Mouse (Mus musculus) lung, postnatal 0 days (tissue): Measurements from ENCODE around the gene Tpd52l2.

ENCODE experiments used
- CTCF ChIP-seq: IDR thresholded peaks from 2 replicates; pipeline ENCODE4 v1.5.1; 2016; ENCODE audit warnings: antibody characterized with exemption, mild to moderate bottlenecking
- EP300 ChIP-seq: IDR thresholded peaks from 2 replicates; pipeline ENCODE4 v1.6.1; 2016; ENCODE audit warnings: antibody characterized with exemption, mild to moderate bottlenecking, control low read depth

DNA sequence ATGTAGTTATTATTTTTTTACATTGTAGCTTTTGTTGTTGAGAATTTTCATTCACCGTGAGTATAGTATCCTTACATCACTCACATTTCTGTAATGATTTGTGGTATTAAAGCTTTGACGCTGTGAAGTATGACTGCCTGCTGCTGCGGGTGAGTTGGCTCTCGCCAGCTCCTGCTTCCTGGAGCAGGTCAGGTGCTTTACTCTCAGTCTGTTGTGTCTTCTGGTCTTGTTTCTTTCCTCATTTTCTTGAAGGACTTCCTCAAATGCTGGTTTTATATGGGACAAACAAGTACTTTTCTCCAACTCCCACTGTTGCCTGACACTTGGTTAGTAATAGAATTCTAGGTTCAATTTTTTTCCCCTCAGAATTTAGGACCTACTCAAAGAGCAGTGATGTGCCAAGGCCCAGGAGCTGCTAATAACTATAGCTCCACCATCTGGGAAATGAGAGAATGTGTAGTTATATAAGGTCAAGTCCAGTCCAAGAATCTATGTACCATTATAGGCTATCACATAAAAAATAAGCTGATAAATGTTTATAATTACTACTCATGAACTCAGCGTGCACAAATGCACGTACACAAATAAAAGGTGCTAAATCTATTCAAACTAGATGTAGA lies 44.9 kb downstream of the Tpd52l2 start:
- TF ChIP-seq CTCF (no peak; the same call in 1 of the 2 replicates), EP300 (no peak)
